Mouse (Mus musculus) mouse embryonic stem cell (cell line): Measurements from ENCODE around the gene Slc5a6.

ENCODE experiments used
- in situ Hi-C, 2 experiments: fragments of 300-500 bp; cut with MboI; formaldehyde crosslinking; loops; 1 replicate in 1 of 2; 3 replicates in 1 of 2; pipeline ENCODE4 v1.14.3; 2019 to 2020; ENCODE audit warnings: low sequenced_read_pairs in 2 of 2, low pct_unique_long_range_greater_than_20kb in 1 of 2, mixed read lengths in 1 of 2; ENCODE audit not compliant: unreplicated experiment in 1 of 2

Gene Slc5a6

DNA sequence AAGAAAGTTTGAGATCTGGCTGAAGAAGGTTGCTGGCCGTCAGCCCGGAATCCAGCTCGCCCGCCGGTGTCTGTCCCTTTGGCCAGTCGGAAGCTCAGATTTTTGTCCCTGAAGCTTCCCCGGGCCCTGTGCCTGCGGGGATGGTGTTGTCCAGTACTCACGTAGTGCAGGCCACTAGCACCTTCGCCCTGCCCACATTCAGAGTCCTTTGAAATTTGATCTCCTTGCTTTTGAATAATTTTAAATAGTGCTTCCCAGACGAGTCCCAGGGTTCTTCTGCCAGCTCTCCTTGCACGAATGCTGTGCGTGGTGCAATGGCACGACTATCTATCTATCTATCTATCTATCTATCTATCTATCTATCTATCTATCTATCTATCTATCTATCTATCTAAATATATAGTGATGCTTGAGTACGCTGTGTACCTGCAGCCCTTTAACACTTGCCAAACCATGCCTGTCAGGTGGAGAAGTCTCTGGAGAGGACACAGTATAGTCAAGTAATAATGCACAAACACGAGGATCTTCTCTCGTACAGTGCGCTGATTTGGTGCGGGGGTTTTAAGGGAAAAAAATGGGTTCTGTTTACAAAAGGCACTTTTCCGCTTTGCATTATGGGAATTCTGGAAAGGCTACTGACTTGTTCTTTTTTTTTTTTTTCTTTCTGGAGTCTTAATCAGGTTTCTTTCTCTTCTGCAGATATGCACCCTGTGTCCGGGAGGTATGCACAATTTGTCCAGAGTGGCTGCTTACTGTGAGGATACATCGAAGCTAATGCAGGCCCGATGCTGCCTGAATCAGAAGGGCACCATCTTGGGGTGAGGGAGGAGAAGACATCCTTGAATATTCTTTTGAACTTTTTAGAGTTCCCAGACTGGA is at the start of gene Slc5a6:
Slc5a6 (minus strand) TSS at position 162 of the 879 bp plus-strand sequence.
- in situ Hi-C loops, result no loop called here

DNA sequence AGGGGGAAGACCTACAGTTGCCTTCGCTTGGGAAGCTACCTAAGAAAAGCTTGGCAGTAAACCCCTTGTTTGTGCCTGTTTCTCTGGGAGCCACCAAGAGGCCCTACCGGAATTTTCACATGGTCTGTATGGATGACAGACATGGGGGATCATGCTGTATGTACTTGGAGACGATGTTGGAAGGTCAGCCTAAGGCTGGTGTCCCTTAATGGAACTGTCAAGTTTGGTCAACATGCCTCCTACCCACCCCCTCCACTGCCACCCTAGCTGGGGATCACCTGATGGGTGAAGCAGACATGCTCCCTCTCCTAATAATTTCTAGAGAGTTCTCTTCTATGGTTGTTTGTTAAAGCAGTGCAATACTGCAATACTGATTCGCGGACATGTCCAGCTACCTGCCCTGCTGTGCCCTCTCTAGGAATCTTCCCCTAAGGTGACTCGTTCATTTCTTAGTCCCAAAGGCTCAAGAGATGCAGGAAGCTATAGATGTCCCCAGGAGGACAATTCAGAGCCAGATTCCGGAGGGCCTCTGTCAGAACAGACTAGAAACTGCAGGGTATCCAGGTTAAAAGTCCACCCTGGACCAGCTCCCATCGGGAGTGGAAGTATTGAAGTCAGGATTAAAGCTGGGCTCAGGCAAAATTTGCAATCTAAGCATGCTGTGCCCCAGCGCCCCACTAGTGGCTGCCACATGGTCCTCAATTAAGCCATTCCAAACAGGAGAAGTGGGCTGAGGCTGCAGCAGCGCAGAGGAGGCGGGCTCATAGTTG is 47.2 kb upstream of the Slc5a6 start:
- in situ Hi-C loops, result no loop called here

DNA sequence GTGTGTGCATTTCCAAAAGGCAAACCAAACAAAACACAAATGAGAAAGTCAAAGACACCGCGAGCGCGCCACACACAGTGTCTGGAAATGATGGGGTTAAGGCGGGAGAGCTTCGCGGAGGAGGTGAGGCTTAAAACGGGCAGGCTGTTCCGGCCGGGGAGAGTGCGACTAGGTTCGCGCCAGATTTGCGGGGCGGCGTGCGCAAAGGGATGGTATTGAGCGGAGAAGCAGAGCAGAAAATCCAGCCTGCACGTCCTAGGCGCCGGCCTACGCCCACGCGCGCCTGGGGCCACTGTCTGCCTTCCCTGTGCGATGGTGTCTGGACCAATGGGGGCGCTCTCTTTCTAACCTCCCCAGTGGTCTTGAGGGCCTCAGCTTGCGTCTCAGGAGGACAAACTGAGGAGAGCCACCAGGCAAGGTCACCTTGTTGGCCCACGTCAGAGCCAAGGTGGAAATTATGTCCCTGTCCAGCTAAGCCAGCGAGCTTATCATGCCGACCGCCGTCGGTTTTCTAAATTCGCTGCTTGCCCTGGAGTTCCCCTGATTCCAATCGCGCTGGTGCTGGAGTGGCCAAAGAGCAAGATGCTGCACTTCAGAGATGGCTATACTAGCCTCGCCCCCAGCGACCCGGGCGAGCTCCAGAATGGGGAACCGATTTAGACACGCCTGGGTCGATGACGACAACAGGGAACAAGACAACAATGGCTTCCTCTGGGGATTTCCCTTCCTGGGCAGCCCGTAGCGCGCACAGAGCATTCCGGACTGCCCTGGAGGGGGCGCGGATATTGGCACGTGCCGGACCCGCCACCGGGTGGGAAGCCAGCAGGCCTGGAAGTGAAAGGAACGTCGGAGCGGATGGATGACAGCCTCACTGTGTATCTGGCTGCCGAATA is 46.3 kb upstream of the Slc5a6 start:
- in situ Hi-C loops, result no loop called here

DNA sequence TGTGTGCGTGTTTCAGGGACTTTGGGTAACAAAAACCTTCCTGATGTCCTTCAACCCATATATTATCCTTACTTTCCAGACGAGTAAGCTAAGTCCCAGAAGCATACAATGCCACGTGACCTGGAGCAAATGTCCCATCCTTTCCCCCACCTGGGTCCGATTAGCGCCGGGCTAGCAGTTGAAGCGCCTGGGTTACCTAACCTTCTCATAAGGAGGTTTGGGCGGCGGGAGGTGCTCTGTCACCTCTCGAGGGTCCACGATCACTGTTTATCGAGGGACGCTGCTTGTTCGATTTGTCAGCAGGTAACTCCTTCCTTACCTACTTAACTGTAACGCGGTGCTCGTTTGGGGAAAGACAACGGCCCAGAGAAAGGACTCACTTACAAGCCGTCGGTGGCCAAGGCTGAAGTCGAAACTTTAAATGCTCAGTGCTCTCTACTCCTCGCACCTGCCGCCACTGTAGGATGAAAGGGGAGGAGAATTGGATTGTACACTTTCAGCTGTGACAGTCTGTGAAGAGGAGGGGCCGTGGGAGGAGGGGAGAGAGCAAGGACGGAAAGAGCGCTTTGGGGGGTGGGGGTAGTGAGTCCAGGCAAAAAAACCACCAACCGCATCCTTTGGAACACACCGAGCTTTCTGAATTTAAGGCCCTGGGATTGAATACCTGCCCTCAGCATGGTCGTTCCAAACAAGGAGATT is 45.5 kb upstream of the Slc5a6 start:
- in situ Hi-C loops, result no loop called here

DNA sequence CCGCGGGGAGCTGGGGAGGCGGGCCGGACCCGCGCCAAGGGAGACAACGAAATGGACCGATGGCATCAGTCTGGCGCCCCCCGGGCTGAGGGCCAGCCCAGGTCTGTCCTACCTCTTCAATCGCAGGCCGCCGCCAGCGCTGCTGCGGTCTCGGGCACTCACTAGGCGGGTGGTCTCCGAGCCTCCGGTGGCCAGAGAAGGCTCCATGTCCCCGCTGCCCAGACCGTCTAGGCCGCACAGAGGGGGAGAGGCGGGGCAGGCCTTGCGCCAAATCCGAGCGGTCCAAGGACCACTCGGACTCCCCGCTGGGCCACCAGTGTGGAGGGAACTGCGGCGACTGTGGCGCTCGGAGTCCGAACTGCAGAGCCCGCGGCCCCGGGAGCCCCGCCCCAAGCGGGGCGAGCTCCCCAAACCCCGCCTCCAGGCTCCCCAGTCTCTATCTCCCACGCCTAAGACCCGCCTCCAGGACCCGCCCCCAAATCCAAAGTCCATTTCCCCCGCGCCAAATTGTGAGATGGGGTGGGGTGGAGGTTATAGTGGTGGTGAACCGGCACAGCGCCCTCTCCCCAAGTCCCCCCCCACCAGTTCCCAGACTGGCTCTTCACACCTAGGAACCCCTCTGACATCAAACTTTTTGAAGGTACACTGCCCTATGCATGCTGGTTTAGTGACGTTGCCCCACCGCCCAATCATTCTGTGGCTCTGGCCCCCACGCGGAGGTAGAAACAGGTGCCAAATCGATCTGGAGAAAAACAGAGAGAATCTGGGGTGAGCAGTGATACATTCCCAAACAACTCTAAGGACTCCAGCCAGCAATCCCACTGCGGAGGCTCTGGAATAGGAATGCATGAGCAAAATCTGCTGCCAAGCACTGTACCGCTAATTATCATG is 44.7 kb upstream of the Slc5a6 start:
- in situ Hi-C loops, result no loop called here

DNA sequence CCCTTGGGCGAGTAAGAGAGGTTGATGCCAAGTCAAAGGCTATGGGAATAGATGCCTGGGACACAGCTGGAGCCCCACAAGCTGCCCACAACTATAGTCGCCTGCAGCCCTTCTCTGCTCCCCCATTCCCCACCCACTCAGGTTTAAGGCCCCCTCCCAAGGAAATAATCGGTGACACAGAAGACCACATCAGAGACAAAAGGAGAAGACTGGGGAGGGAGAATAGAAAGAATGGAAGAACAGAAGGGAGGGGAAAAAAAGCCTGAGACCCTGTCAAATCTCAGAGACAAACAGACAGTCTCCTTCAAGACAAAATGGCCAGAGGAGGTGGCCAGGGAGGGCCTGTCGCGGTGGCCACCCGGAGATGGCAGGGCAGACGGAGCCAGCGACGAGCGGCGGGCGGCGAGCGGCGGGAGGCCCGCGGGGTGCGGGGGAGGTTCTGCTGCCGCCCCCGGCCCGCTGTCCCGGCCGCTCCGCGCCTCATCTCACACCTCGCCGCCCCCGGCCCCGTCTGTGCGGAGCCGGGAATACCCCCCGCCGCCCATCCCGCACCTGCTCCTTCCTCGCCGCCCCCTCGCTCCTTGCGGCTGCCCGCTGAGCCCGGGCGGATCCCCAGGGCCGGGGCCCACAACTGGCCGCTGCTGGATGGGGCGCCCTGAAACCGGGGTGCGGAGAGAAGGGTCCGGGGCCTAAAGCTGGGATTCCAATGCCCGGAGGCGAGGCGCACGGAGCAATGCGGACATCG is 43.7 kb upstream of the Slc5a6 start:
- in situ Hi-C loops, result no loop called here

DNA sequence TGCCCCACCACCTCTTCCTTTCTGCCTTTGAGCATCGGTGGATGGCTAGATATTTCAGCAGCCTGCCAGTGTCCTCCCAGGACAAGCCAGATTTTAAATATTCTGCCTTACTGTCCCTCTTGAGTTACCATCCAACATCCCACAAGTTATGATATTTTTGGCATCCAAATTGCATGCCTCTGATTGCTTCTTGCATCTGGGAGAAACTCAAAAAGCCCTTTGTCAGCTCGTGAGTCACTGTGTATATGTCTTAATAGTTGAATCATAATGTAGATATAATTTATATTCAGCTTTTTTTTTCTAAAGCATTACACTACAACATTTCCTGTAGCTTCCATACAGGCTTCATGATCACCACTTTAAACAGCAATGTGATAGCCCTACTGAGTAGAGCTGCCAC is 38.4 kb upstream of the Slc5a6 start:
- in situ Hi-C loops, result no loop called here

DNA sequence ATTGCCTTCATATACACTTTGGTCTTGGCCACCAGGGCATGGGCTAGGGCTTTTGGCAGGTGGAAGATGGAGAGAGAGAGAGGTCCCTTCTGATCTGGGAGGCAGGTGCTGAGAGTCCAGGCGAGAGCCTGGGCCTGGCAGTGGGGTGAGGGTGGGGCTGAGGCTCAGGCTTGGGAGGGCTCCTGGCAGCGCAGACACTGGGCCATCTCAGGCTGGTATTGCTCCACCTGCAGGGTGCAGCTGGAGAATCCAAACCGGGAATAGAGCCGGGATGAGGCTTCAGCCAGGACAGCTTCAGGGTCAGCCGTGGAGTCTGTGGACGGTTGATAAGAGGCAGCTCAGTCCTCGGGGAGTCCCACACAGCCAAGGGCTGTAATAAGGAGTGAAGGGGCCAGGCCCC is 37.9 kb upstream of the Slc5a6 start:
- in situ Hi-C loops, result no loop called here

DNA sequence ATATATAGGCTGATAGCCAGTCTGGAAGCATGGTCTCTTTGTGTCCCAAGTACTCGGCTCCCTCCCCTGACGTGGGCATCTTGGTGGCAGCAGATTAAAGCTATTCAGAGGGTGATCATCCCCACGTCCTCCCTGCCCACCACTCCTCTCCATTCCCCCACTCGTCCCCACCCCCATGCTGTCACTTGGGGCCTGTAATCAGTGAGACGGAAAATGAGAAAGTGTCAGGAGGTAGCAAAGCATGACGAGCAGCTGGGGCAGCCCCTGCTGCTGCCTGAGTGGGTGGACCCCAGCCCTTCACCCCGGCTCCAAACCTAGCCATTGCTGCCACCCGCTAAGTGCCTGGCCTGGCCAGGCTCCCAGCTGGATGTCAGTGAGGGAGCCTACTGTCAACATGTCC is 35.2 kb upstream of the Slc5a6 start:
- in situ Hi-C loops, result no loop called here

DNA sequence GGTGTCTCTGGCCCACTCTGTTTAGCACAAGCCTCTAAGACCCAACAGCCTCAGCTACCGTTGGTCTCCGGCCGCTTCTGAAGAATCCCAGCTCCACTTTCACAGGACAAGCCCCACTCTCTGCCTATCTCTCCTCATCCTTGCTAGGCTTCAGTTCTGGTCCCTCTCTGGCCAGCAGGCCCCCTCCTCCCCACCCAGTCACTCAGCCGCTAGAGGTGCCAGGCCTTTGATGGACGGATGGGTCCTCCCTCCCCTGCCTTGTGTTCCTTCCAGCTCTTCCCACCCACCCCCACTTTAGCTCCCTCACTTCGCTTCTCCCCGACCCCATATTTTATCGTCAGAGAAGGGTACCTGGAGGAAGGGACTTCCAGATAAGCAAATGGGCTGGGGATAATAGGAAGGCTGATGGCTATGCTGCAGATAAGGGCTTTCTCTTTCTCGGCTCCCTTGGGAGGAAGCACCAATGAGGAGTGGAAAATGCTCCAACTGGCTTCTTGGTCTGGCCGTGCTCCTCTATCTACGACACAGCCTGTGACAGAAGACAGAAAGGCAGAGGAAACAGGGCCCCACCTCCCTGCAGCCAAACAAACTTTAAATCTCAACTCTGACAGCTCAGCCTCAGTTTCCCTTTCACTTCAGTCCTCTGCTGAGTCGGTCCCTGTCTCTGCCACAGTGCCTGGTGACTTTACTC is 34.4 kb upstream of the Slc5a6 start:
- in situ Hi-C loops, result no loop called here

DNA sequence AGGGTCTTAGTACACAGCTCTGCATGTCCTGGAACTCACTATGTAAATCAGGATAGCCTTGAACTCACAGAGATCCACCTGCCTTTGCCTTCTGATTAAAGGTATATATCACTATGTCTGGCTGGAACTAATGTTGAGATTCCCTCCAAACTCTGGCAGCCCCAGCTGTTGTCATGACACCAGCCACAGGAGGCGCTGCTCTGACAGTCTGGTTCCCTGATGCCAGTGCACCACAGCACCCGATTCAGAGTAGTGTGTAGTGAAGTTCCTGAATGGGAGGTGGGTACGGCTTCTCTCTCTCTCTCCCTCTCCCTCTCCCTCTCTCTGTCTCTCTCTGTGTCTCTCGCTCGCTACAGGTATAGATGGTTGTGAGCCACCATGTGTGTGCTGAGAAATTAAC is 33.6 kb upstream of the Slc5a6 start:
- in situ Hi-C loops, result no loop called here

DNA sequence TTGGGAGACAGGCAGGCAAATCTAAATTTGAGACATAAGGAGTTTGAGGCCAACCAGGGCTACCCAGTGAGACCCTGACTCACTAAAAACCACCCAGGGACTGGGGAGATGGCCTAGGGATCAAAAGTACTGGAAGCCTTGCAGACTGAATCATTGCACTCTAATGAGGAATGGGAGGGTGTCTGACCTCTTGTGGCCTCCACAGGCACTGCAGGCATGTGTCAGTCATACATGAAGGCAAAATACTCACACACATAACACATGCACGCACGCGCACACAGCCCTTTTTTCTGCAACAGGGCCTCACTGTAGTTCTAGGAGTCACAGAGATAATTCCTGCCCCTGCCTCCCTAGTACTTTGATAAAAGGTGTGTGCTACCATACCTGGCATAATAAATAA is 32.7 kb upstream of the Slc5a6 start:
- in situ Hi-C loops, result no loop called here

DNA sequence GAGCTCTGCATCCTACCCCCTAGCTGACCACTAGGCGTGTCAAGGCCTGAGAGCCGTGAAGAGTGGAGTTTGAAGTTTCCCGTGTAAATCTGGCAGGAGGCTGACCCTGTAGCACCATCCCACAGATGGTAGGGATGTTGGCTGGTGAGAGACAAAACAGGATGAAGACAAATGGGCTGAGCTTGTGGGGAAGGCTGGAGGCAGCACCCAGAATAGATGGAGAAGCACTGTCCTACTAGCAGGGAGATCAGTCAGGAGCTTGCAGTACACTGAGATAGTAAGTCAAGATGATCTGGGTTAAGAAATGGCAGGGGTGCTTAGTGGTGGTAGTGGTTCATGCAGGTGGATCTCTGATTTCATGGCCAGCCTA is 32.1 kb upstream of the Slc5a6 start:
- in situ Hi-C loops, result no loop called here

DNA sequence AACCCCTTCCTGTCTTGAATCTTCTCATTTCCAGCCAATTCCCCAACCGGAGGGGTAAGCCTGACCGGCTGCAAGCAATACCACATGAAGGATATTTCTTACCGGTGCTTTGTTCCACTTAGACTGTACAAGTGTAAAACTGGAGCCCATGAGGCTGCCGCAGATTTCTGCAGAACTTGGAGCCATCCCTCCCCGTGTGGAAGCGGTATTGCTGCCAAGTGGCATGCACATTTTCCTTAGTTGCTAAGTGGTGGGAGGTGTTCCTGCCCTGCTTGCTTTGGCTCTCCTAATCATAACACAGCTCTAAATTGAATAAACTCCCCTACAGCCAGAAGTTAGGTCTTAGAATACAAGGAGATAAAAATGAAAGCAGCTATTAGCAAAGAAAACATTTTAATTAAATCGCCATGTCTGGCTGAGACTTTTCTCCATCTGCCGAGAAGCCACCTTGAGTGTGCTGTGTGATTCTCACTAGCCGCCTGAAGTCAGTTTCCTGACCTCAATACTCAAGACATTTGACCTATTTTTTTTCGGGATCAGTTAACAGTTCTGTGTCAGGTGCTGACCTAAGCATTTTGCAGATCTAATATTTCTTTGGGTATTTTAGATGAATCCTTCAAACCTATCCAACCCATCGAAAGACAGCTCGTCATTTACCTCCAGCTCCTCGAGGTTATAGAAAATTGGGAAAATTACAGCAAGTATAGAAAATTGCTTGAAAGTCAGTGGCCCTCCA is 31.5 kb upstream of the Slc5a6 start:
- in situ Hi-C loops, result no loop called here

DNA sequence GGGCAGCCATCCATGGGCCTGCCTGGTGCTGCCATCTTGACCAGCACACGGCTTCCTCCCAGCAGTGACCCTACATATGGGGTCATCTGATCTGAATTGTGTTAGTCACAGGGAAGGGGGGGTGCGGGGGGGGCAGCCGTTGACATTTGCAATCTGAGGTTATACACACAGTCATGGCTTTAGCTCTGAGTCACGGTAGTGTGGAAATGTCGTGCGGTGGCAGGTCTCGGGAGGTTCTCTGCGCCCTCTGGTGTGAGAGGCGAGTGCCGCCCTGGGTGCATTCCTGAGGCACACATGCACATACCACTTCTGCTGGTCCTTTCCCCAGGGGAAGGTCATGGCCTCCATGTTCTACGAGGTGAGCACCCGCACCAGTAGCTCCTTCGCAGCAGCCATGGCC is 27.6 kb upstream of the Slc5a6 start:
- in situ Hi-C loops, result no loop called here

DNA sequence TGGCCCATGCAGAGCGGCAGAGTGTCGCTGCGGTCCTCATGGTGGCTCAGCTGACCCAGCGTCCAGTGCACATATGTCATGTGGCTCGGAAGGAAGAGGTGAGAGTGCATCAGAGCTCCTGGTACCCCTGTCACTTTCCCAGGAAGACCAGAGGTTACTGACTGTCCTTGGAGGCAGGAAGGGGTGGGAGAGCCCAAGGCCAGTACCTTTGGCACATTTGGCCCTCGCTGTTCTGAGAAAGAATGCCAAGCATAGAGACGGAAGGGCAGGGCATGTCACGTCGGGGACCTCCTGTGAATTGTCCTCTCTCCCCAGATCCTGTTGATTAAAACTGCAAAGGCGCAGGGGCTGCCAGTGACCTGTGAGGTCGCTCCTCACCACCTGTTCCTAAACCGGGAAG is 24.5 kb upstream of the Slc5a6 start:
- in situ Hi-C loops, result no loop called here
